8 mouse cellular contexts compared by ENCODE assay signal in the genomic region with DNA sequence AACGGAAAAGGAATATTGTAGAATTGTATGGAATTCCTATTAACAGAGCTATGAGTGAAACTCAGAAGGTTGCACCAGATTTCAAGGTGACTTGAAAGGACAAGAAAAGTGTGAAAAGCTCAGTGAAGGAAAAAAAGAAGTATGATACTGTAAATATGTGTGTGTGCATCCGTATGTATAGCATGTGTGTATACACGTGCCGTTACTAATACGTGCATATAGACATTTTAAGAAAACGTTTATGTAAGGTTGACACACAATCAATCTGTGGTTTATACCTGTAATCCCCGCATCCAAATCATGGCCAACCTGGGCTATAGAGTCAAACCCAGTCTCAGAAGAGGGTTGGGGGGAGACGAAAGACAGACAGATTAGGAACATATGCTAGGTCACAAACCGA. TPM values are rescaled to one million over a fixed set of nuclear protein-coding genes. Genes with fewer than 3 reads are reported as not detected.
DNase-seq lines count a peak whose midpoint lies in the region; ATAC-seq and TF ChIP-seq lines count a peak whose summit lies in the region.

No protein-coding gene starts in this region.

- DNase-seq in kidney, postnatal 0 days (ENCODE audit: low spot score) = no peak
- no peak for DNase-seq in kidney, adult 9 months
- no peak for DNase-seq in embryonic facial prominence, embryonic 11.5 days (ENCODE audit: low spot score)
- no peak for DNase-seq in intestine, embryonic 14.5 days (ENCODE audit: low spot score)
- no peak for DNase-seq in MN1 (ENCODE audit: low spot score)
- DNase-seq in left cerebral cortex, postnatal 14 days (ENCODE audit: low spot score in 2 of 2) = no peak

- peaks cover 10% of the 10 kb centered on the region for H3K4me1 ChIP-seq in kidney, postnatal 0 days (replicated peaks; ENCODE audit: insufficient read depth, low read length)
- no peaks in the 10 kb centered on the region; the same call in 1 of the 2 replicates for H3K4me1 ChIP-seq in embryonic facial prominence, embryonic 11.5 days (ENCODE audit: control insufficient read depth, insufficient read depth, low read length)
- peaks cover 18% of the 10 kb centered on the region for H3K4me1 ChIP-seq in intestine, embryonic 14.5 days (replicated peaks; ENCODE audit: control insufficient read depth, insufficient read depth, low read length)

- peak overlapping the region; percentile 62 for H3K4me3 ChIP-seq in kidney, postnatal 0 days (replicated peaks; ENCODE audit: low read depth, low read length)
- H3K4me3 ChIP-seq in embryonic facial prominence, embryonic 11.5 days (ENCODE audit: low read depth, low read length) = peak overlapping the region; percentile 96
- H3K4me3 ChIP-seq in intestine, embryonic 14.5 days (ENCODE audit: low read depth, low read length) = peak overlapping the region; percentile 97

- intact Hi-C loops in left cerebral cortex, postnatal 14 days (cut with DNase I) = loop anchor here (5.0 kb wide), 1 partner anchor 62 kb away; no protein-coding TSS in a partner anchor

- peak overlapping the region; percentile 97 for H3K27ac ChIP-seq in kidney, postnatal 0 days
- peak overlapping the region; percentile 84; the same call in 1 of the 2 replicates for H3K27ac ChIP-seq in embryonic facial prominence, embryonic 11.5 days (replicated peaks; ENCODE audit: low read depth, low read length)
- peak overlapping the region; percentile 96 for H3K27ac ChIP-seq in intestine, embryonic 14.5 days (ENCODE audit: low read depth)

- no peak for ATAC-seq in kidney, postnatal 0 days (replicated peaks; ENCODE audit: low FRiP score, low read depth)
- ATAC-seq in embryonic facial prominence, embryonic 11.5 days (replicated peaks; ENCODE audit: insufficient number of reproducible peaks, low FRiP score, low TSS enrichment, low read depth) = no peak
- peak; percentile 37; the same call in 1 of the 2 replicates for ATAC-seq in intestine, embryonic 14.5 days (replicated peaks; ENCODE audit: low FRiP score, low TSS enrichment, low read depth)
- ATAC-seq in monocyte, adult 5-6 weeks (replicated peaks; ENCODE audit: insufficient number of reproducible peaks, low FRiP score, low TSS enrichment, poor library complexity, severe bottlenecking) = 0 out of 2 replicates have a peak, but pooled peaks have one; percentile 9
- no peak for ATAC-seq in megakaryocyte progenitor cell, adult 5-6 weeks (replicated peaks; ENCODE audit: poor library complexity)

- no peaks in the 10 kb centered on the region for H3K36me3 ChIP-seq in kidney, postnatal 0 days (ENCODE audit: insufficient read depth, low read length)
- no peaks in the 10 kb centered on the region for H3K36me3 ChIP-seq in embryonic facial prominence, embryonic 11.5 days (replicated peaks; ENCODE audit: control insufficient read depth, insufficient read depth, low read depth, low read length)
- no peaks in the 10 kb centered on the region for H3K36me3 ChIP-seq in intestine, embryonic 14.5 days (ENCODE audit: control insufficient read depth, insufficient read depth, low read length)

- H3K27me3 ChIP-seq in kidney, postnatal 0 days (ENCODE audit: insufficient read depth, low read length) = no peaks in the 10 kb centered on the region
- no peaks in the 10 kb centered on the region for H3K27me3 ChIP-seq in embryonic facial prominence, embryonic 11.5 days (ENCODE audit: control insufficient read depth, insufficient read depth, low read length)
- no peaks in the 10 kb centered on the region for H3K27me3 ChIP-seq in intestine, embryonic 14.5 days (replicated peaks; ENCODE audit: control insufficient read depth, insufficient read depth, low read length)

- peak overlapping the region; percentile 90 for H3K4me2 ChIP-seq in kidney, postnatal 0 days (ENCODE audit: low read length)
- H3K4me2 ChIP-seq in embryonic facial prominence, embryonic 11.5 days (ENCODE audit: low read depth, low read length) = peak overlapping the region; percentile 90
- peak overlapping the region; percentile 73 for H3K4me2 ChIP-seq in intestine, embryonic 14.5 days (ENCODE audit: low read length)

- peak overlapping the region; percentile 78 for H3K9ac ChIP-seq in kidney, postnatal 0 days (ENCODE audit: low read depth, low read length)
- H3K9ac ChIP-seq in embryonic facial prominence, embryonic 11.5 days (replicated peaks; ENCODE audit: low read length) = peak overlapping the region; percentile 92
- H3K9ac ChIP-seq in intestine, embryonic 14.5 days (ENCODE audit: low read length) = peak overlapping the region; percentile 91

- no peaks in the 10 kb centered on the region for H3K9me3 ChIP-seq in kidney, postnatal 0 days (replicated peaks; ENCODE audit: low read length)
- no peaks in the 10 kb centered on the region for H3K9me3 ChIP-seq in embryonic facial prominence, embryonic 11.5 days (replicated peaks; ENCODE audit: control insufficient read depth, low read length)
- no peaks in the 10 kb centered on the region for H3K9me3 ChIP-seq in intestine, embryonic 14.5 days (ENCODE audit: control insufficient read depth, low read length)

- TF ChIP-seq CTCF in kidney, postnatal 0 days (IDR thresholded peaks at IDR 0.05; ENCODE audit: low read depth) = no peak

- 20% methylated on average over 9 of the region's 9 CpGs for WGBS in kidney, postnatal 0 days
- WGBS in embryonic facial prominence, embryonic 11.5 days = 25% methylated on average over 9 of the region's 9 CpGs
- 24% methylated on average over 9 of the region's 9 CpGs for WGBS in intestine, embryonic 14.5 days

RNA-seq across cellular contexts. Expression of gene Nudcd3, which starts 0.4 kb away (rescaled TPM):
- polyA plus RNA-seq in kidney, postnatal 0 days (2015; fragmentation: Nextera tagmentation; extraction: Ambion mirVana) = 28.1 and 29.1 TPM in 2 replicates
- polyA plus RNA-seq in embryonic facial prominence, embryonic 11.5 days (2014; fragmentation: Nextera tagmentation; extraction: Ambion mirVana) = 41.7 and 43.0 TPM in 2 replicates
- 37.8 and 43.3 TPM in 2 replicates for polyA plus RNA-seq in intestine, embryonic 14.5 days (2014; fragmentation: Nextera tagmentation; extraction: Ambion mirVana)
- 28.7 to 49.9 TPM (median 29.7 TPM) in 3 replicates for total RNA-seq in monocyte, adult 5-6 weeks (2017)
- total RNA-seq in megakaryocyte progenitor cell, adult 5-6 weeks (2015) = 15.6 and 22.7 TPM in 2 replicates
- 33.4 and 36.9 TPM in 2 replicates for total RNA-seq in megakaryocyte progenitor cell, adult 5-6 weeks (2017)
- 100 to 1,000 TPM; 128 to 129 TPM for total RNA-seq in left cerebral cortex, postnatal 14 days (2021)

RNA-seq across cellular contexts. Expression of gene A730071L15Rik, which starts 0.7 kb away (rescaled TPM):
- polyA plus RNA-seq in kidney, postnatal 0 days (2015; fragmentation: Nextera tagmentation; extraction: Ambion mirVana) = 0.53 and 0.84 TPM in 2 replicates
- polyA plus RNA-seq in embryonic facial prominence, embryonic 11.5 days (2014; fragmentation: Nextera tagmentation; extraction: Ambion mirVana) = 0.36 and 0.61 TPM in 2 replicates
- polyA plus RNA-seq in intestine, embryonic 14.5 days (2014; fragmentation: Nextera tagmentation; extraction: Ambion mirVana) = 0.50 and 0.54 TPM in 2 replicates
- 0.85 to 2.3 TPM (median 1.9 TPM) in 3 replicates for total RNA-seq in monocyte, adult 5-6 weeks (2017)
- 0.42 and 0.67 TPM in 2 replicates for total RNA-seq in megakaryocyte progenitor cell, adult 5-6 weeks (2015)
- 0.51 and 1.7 TPM in 2 replicates for total RNA-seq in megakaryocyte progenitor cell, adult 5-6 weeks (2017)
- total RNA-seq in left cerebral cortex, postnatal 14 days (2021) = not detected

RNA-seq across cellular contexts. Expression of gene Npc1l1, which starts 29.4 kb away (rescaled TPM):
- 0.10 and 0.11 TPM in 2 replicates for polyA plus RNA-seq in kidney, postnatal 0 days (2015; fragmentation: Nextera tagmentation; extraction: Ambion mirVana)
- polyA plus RNA-seq in embryonic facial prominence, embryonic 11.5 days (2014; fragmentation: Nextera tagmentation; extraction: Ambion mirVana) = not detected in 2 replicates
- 1.1 and 1.3 TPM in 2 replicates for polyA plus RNA-seq in intestine, embryonic 14.5 days (2014; fragmentation: Nextera tagmentation; extraction: Ambion mirVana)
- total RNA-seq in monocyte, adult 5-6 weeks (2017) = not detected in 3 replicates
- total RNA-seq in megakaryocyte progenitor cell, adult 5-6 weeks (2015) = not detected in 2 replicates
- total RNA-seq in megakaryocyte progenitor cell, adult 5-6 weeks (2017) = not detected in 2 replicates
- total RNA-seq in left cerebral cortex, postnatal 14 days (2021) = 1 to 10 TPM; 1.2 TPM

Comparison
In these comparisons a context has a peak if more than half of its experiments do, and no peak if none do; other contexts are left out.
1. ATAC-seq: peak in intestine, embryonic 14.5 days (single experiment) and monocyte, adult 5-6 weeks (single experiment); none in kidney, postnatal 0 days (single experiment), embryonic facial prominence, embryonic 11.5 days (single experiment) and megakaryocyte progenitor cell, adult 5-6 weeks (single experiment).
2. Peak in every context shown above with its lines, with median percentiles within 50 percentile points of each other: H3K27ac ChIP-seq, H3K4me2 ChIP-seq, H3K4me3 ChIP-seq and H3K9ac ChIP-seq.